Mouse (Mus musculus) G1E (cell line): ENCODE results near the gene Pdxk.

ENCODE experiments used
- CTCF ChIP-seq: IDR thresholded peaks from 2 replicates; pipeline ENCODE4 v1.5.1; 2012; ENCODE audit warnings: low read depth, low read length, inconsistent platforms, mixed read lengths
- TAL1 ChIP-seq: conservative IDR thresholded peaks from 2 replicates; pipeline ENCODE4 v1.6.1; 2012; ENCODE audit warnings: low read depth, low read length, inconsistent platforms, mixed read lengths

DNA sequence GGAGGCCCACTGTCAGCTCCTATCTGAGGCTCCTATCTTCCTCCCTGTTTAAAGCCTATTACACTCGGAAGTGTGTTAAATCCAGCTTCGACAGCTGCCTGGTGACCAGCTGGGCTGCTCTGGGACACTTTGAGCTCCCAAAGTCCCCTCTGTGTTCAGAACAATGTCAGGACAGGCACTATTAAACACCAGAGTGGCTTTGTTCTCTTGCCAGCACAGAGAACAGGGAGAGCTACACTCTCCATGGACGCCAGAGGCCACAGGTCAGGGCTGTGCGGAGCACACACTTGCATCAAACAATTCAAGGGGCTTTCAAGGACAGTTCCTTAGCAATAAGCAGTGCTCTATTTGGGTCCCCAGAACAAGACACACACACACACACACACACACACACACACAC is 12.1 kb downstream of the Pdxk start:
- TF ChIP-seq CTCF: no peak
- TF ChIP-seq TAL1: no peak
